Mouse (Mus musculus) midbrain, embryonic 16.5 days (tissue): ENCODE results near the gene Ccdc107. TPM values are rescaled to one million over a fixed set of nuclear protein-coding genes. Genes with fewer than 3 reads are reported as not detected.
"Not testable (repeated sequence)": the region's sequence is repeated elsewhere in the genome, so short reads cannot be mapped to it uniquely, and the experiment has no call there.

ENCODE experiments used
- ATAC-seq: fragments of 200-750 bp; cut with Nextera tagmentation; 2 replicates; pipeline ENCODE4 v1.8.0; 2017; ENCODE audit warnings: moderate TSS enrichment
- H3K27ac ChIP-seq: fragments of 300-500 bp; sonication (generic); 2 replicates; pipeline ENCODE4 v1.5.1; 2014; ENCODE audit warnings: mild to moderate bottlenecking, low read length, mixed read lengths
- H3K27me3 ChIP-seq: fragments of 300-500 bp; sonication (generic); 2 replicates; pipeline ENCODE4 v1.6.1; 2014; ENCODE audit warnings: low read depth, low read length, mixed read lengths; ENCODE audit not compliant: control insufficient read depth, insufficient read depth
- H3K36me3 ChIP-seq: fragments of 300-500 bp; sonication (generic); 2 replicates; pipeline ENCODE4 v1.6.1; 2014; ENCODE audit warnings: mild to moderate bottlenecking, low read length, moderate library complexity, mixed read lengths; ENCODE audit not compliant: control insufficient read depth, insufficient read depth
- H3K4me1 ChIP-seq: fragments of 300-500 bp; sonication (generic); 2 replicates; pipeline ENCODE4 v1.6.1; 2014; ENCODE audit warnings: mild to moderate bottlenecking, low read length, mixed read lengths; ENCODE audit not compliant: control insufficient read depth, insufficient read depth
- H3K4me2 ChIP-seq: fragments of 300-500 bp; sonication (generic); 2 replicates; pipeline ENCODE4 v1.6.1; 2014; ENCODE audit warnings: mild to moderate bottlenecking, low read length, mixed read lengths
- H3K4me3 ChIP-seq: fragments of 300-500 bp; sonication (generic); 2 replicates; pipeline ENCODE4 v1.5.1; 2014; ENCODE audit warnings: low read depth, mild to moderate bottlenecking, low read length, moderate library complexity, mixed read lengths
- H3K9ac ChIP-seq: fragments of 300-500 bp; sonication (generic); 2 replicates; pipeline ENCODE4 v1.6.1; 2014; ENCODE audit warnings: low read depth, low read length, mixed read lengths
- H3K9me3 ChIP-seq: fragments of 300-500 bp; sonication (generic); replicated peaks from 2 replicates; pipeline ENCODE4 v1.6.1; 2014; ENCODE audit warnings: mild to moderate bottlenecking, low read length, mixed read lengths; ENCODE audit not compliant: control insufficient read depth, poor library complexity, severe bottlenecking
- WGBS: fragments of 180-500 bp; shearing (Covaris S2); extraction: QIAGEN DNeasy Blood & Tissue Kit; methylation state at CpG from one replicate; pipeline ENCODE4 v1.1.7; 2014; 5-methylcytosine and 5-hydroxymethylcytosine counted together
- polyA plus RNA-seq: library from polyadenylated mRNA; unstranded; fragments of >200 nt; fragmentation: Nextera tagmentation; extraction: Ambion mirVana; gene quantifications from 2 replicates; pipeline ENCODE4 v1.2.1, GENCODE M21; 2015

The Ccdc107 gene
- polyA plus RNA-seq, 1 experiment from 2014 or later, result 90.3 TPM

- no peak overlapping the region for H3K27ac ChIP-seq
- H3K9me3 ChIP-seq, result no peaks in the 10 kb centered on the region
- no peaks in the 10 kb centered on the region for H3K36me3 ChIP-seq
- H3K4me2 ChIP-seq, result no peak overlapping the region
- H3K4me3 ChIP-seq, result no peak overlapping the region
- no peaks in the 10 kb centered on the region for H3K27me3 ChIP-seq
- ATAC-seq, result no peak
- 0 out of 2 replicates have a peak, but pooled peaks cover 2% of the 10 kb centered on the region for H3K4me1 ChIP-seq
- no peak overlapping the region for H3K9ac ChIP-seq
- WGBS, result 89% methylated on average over 5 of the region's 5 CpGs
These were observed 11.7 kb upstream of the Ccdc107 start for GRCm38 (mm10) chr4:43480985-43481384.

GRCm38 (mm10) chr4:43481894-43482456 is 10.7 kb upstream of the Ccdc107 start:
- H3K27me3 ChIP-seq, result no peaks in the 10 kb centered on the region
- H3K4me2 ChIP-seq, result no peak overlapping the region
- WGBS, result 72% methylated on average over 7 of the region's 7 CpGs
- H3K9ac ChIP-seq, result no peak overlapping the region
- H3K4me1 ChIP-seq, result 0 out of 2 replicates have a peak, but pooled peaks cover 2% of the 10 kb centered on the region
- ATAC-seq, result no peak
- H3K4me3 ChIP-seq, result no peak overlapping the region
- no peak overlapping the region for H3K27ac ChIP-seq
- no peaks in the 10 kb centered on the region for H3K36me3 ChIP-seq
- no peaks in the 10 kb centered on the region for H3K9me3 ChIP-seq

GRCm38 (mm10) chr4:43482591-43482990 is 10.1 kb upstream of the Ccdc107 start:
- Histone ChIP-seq H3K27ac (no peak overlapping the region), H3K4me3 (no peak overlapping the region), H3K9ac (no peak overlapping the region), H3K4me1 (0 out of 2 replicates have a peak, but pooled peaks cover 2% of the 10 kb centered on the region), H3K9me3 (no peaks in the 10 kb centered on the region), H3K36me3 (no peaks in the 10 kb centered on the region), H3K4me2 (no peak overlapping the region), H3K27me3 (no peaks in the 10 kb centered on the region)
- no peak for ATAC-seq
- 79% methylated on average over 10 of the region's 10 CpGs for WGBS

- Histone ChIP-seq H3K4me3 (no peak within 1 kb of the TSS), H3K9me3 (no peaks in the 10 kb centered on the region), H3K27ac (no peak within 1 kb of the TSS), H3K36me3 (no peaks in the 10 kb centered on the region), H3K4me2 (no peak within 1 kb of the TSS), H3K9ac (no peak within 1 kb of the TSS), H3K4me1 (no peaks in the 10 kb centered on the region), H3K27me3 (no peaks in the 10 kb centered on the region)
- WGBS, result 61% methylated on average over 12 of the region's 12 CpGs
- no peak for ATAC-seq
These were observed 9.1 kb upstream of the Ccdc107 start, which contains the start of gene Sit1 for GRCm38 (mm10) chr4:43483535-43484091. Sit1 (minus strand) TSS chr4:43483734.

GRCm38 (mm10) chr4:43485666-43486065 is 7.0 kb upstream of the Ccdc107 start:
- H3K4me3 ChIP-seq, H3K4me1 ChIP-seq, ATAC-seq, H3K27me3 ChIP-seq, H3K9me3 ChIP-seq, H3K27ac ChIP-seq, H3K36me3 ChIP-seq, H3K4me2 ChIP-seq, H3K9ac ChIP-seq: not testable (repeated sequence)
- WGBS, result 86% methylated on average over 5 of the region's 5 CpGs

- no peak overlapping the region for H3K4me3 ChIP-seq
- 98% methylated on average over 3 of the region's 3 CpGs for WGBS
- ATAC-seq, result no peak
- no peaks in the 10 kb centered on the region for H3K27me3 ChIP-seq
- H3K36me3 ChIP-seq, result no peaks in the 10 kb centered on the region
- H3K4me1 ChIP-seq, result peaks cover 6% of the 10 kb centered on the region
- H3K9ac ChIP-seq, result no peak overlapping the region
- no peaks in the 10 kb centered on the region; the same call in 1 of the 2 replicates for H3K9me3 ChIP-seq
- H3K4me2 ChIP-seq, result no peak overlapping the region
- no peak overlapping the region for H3K27ac ChIP-seq
These were observed 3.1 kb upstream of the Ccdc107 start for GRCm38 (mm10) chr4:43489611-43490010.

GRCm38 (mm10) chr4:43490801-43491200 is 1.9 kb upstream of the Ccdc107 start:
- Histone ChIP-seq H3K27me3 (no peaks in the 10 kb centered on the region), H3K4me2 (no peak overlapping the region), H3K4me3 (no peak overlapping the region), H3K9ac (no peak overlapping the region), H3K4me1 (peaks cover 13% of the 10 kb centered on the region), H3K9me3 (no peaks in the 10 kb centered on the region; the same call in 1 of the 2 replicates), H3K36me3 (no peaks in the 10 kb centered on the region; the same call in 1 of the 2 replicates), H3K27ac (no peak overlapping the region)
- 84% methylated on average over 5 of the region's 5 CpGs for WGBS
- ATAC-seq, result no peak

- Histone ChIP-seq H3K9ac (no peak overlapping the region), H3K4me3 (peak overlapping the region; percentile 81), H3K27ac (peak overlapping the region; percentile 93), H3K9me3 (no peaks in the 10 kb centered on the region; the same call in 1 of the 2 replicates), H3K4me2 (peak overlapping the region; percentile 47), H3K4me1 (peaks cover 13% of the 10 kb centered on the region), H3K36me3 (no peaks in the 10 kb centered on the region; the same call in 1 of the 2 replicates), H3K27me3 (no peaks in the 10 kb centered on the region)
- ATAC-seq, result no peak
- 42% methylated on average over 12 of the region's 12 CpGs for WGBS
These were observed 439 bp upstream of the Ccdc107 start for GRCm38 (mm10) chr4:43492101-43492820.
